Mouse (Mus musculus) bone marrow macrophage, adult 2 months (primary cell): ENCODE results near the gene Pde6h.

Experiments used
- CTCF ChIP-seq: IDR thresholded peaks from 2 replicates; pipeline ENCODE4 v1.5.1; 2012; ENCODE audit warnings: low read depth, mild to moderate bottlenecking, low read length, moderate library complexity
- POLR2A ChIP-seq: IDR thresholded peaks from 2 replicates; pipeline ENCODE4 v1.6.1; 2012; ENCODE audit warnings: mild to moderate bottlenecking, low read depth, low read length, borderline replicate concordance

GRCm38 (mm10) chr6:136914234-136914633 lies 9.4 kb upstream of the Pde6h start:
- no peak for TF ChIP-seq CTCF
- TF ChIP-seq POLR2A, result no peak
